Mouse (Mus musculus) testis, adult 2 months (tissue): ENCODE data around the gene Fgg. TPM values are rescaled to one million over a fixed set of nuclear protein-coding genes. Genes with fewer than 3 reads are reported as not detected.

ENCODE experiments used
- H3K27ac ChIP-seq: fragments of 200-500 bp; 2 replicates; pipeline ENCODE4 v1.5.1; 2012; ENCODE audit warnings: low read depth, low read length; ENCODE audit not compliant: control insufficient read depth, insufficient read depth
- H3K27me3 ChIP-seq: fragments of 200-500 bp; 2 replicates; pipeline ENCODE4 v1.6.1; 2012; ENCODE audit warnings: mild to moderate bottlenecking, low read length, moderate library complexity; ENCODE audit not compliant: control insufficient read depth, insufficient read depth
- H3K36me3 ChIP-seq: fragments of 200-500 bp; 2 replicates; pipeline ENCODE4 v1.6.1; 2012; ENCODE audit warnings: mild to moderate bottlenecking, low read length; ENCODE audit not compliant: control insufficient read depth, insufficient read depth
- H3K4me1 ChIP-seq: fragments of 200-500 bp; 2 replicates; pipeline ENCODE4 v1.6.1; 2012; ENCODE audit warnings: low read length; ENCODE audit not compliant: control insufficient read depth, insufficient read depth
- H3K4me3 ChIP-seq: fragments of 200-500 bp; 2 replicates; pipeline ENCODE4 v1.5.1; 2012; ENCODE audit warnings: low read depth, mild to moderate bottlenecking, low read length, moderate library complexity, mixed read lengths; ENCODE audit not compliant: control insufficient read depth
- CTCF ChIP-seq: fragments of 200-500 bp; IDR thresholded peaks from 2 replicates; pipeline ENCODE4 v1.5.1; 2012; ENCODE audit warnings: low read depth, mild to moderate bottlenecking, inconsistent platforms, low read length, moderate library complexity; ENCODE audit not compliant: control insufficient read depth, insufficient read depth, insufficient replicate concordance
- POLR2A ChIP-seq: fragments of 200-500 bp; IDR thresholded peaks from 2 replicates; pipeline ENCODE4 v1.6.1; 2012; ENCODE audit warnings: low read depth, mild to moderate bottlenecking, inconsistent platforms, low read length, moderate library complexity; ENCODE audit not compliant: control insufficient read depth
- polyA plus RNA-seq: library from polyadenylated mRNA; depleted of rRNA; stranded (reverse); fragments of >200 nt; gene quantifications from 2 replicates; pipeline ENCODE4 v1.2.3, GENCODE M21; 2012

Gene Fgg
- polyA plus RNA-seq, 1 experiment = 0.20 TPM

DNA sequence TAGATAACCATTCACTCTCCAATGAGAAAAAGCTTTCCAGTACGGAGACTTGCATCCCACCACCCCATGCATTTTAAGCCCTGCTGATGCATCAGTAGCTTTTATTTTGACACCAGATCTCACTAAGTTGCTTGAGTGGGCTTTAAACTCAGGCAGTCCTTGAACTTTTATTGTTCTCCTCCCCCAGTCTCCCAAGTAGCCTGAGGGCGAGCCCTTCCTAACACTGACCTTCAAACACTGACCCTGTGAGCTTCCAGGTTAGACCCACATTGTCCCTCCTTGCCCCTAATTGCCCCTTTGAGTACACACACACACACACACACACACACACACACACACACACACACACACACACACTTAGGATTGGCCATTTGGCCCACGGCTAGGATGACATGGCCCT lies 10.9 kb upstream of the Fgg start:
- TF ChIP-seq POLR2A = no peak
- no peak for TF ChIP-seq CTCF
- Histone ChIP-seq H3K27me3 (no peaks in the 10 kb centered on the region), H3K27ac (no peak overlapping the region), H3K36me3 (no peaks in the 10 kb centered on the region), H3K4me1 (peaks cover 6% of the 10 kb centered on the region), H3K4me3 (no peak overlapping the region)

DNA sequence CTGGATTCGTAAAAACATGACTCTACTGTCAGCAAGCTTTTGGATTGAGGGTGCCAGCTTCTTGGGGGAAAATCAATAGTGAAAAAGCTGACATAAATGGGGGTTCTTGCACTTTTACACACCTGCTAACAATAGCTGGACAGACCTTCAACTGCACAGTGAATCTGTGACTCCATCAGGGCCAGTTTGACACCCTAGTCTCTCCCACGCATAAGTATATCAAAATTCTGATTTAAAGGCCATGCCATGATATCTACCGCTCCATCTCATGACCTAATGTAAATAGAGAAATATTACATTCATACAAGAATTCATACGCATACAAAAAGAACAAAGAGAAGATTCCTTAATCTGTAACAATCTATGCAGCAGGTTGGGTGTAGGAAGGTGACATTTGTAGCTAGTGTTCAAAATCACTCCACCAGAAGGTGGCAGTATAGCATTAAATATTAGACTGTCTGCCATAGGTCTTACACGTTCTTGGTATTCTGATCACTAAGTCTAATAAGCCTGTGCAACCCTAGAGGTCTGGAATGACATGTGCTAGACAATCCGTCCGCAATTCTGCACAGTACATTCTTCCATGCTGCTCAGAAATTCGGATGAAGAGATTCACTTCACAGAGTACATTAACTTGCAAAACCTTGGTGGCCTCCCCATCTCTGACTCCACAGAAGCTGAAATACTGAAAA lies 8.6 kb upstream of the Fgg start:
- Histone ChIP-seq H3K36me3 (no peaks in the 10 kb centered on the region), H3K4me3 (no peak overlapping the region), H3K4me1 (peaks cover 6% of the 10 kb centered on the region), H3K27me3 (no peaks in the 10 kb centered on the region), H3K27ac (no peak overlapping the region)
- no peak for TF ChIP-seq CTCF
- TF ChIP-seq POLR2A = no peak

DNA sequence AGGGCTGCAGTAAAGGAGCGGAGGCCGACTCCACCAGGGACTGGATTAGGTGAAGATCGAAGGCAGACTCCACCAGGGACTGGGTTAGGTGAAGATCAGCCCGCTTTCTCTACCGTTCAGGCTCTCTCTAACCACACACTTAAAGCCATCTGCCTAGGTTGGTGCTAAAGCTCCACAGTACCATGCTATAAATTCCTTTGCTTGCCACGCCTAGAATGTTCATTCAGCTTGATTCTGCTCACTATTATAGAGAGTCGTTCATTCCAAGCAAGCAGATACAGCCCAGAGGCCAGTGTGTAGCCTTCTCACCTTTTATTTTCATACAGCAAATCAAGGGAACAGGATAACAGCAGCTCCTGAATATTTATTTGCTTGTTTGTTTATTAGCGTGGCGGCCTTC lies 7.5 kb upstream of the Fgg start:
- H3K4me3 ChIP-seq = no peak overlapping the region
- TF ChIP-seq CTCF (no peak), POLR2A (no peak)
- H3K4me1 ChIP-seq = peaks cover 6% of the 10 kb centered on the region
- H3K36me3 ChIP-seq = no peaks in the 10 kb centered on the region
- no peak overlapping the region for H3K27ac ChIP-seq
- no peaks in the 10 kb centered on the region for H3K27me3 ChIP-seq

DNA sequence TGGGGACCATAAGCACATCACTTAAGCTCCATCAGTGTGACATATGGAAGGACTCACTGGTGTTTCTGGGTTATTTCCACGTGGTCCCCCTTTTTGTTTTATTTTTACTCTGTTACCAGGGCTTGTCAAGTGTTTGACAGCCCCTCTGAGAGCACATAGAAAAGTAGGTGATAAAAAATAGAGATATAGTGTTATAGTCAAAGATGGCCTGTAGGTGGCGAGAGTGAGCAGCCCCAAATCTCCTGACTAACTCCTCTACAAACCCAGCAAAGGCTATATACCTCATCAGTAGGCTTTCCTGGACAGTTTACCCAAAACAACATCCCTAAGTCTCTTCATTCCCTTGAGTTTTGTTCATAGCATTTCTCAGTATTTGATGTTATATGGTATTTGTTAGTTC lies 5.3 kb upstream of the Fgg start:
- Histone ChIP-seq H3K36me3 (no peaks in the 10 kb centered on the region), H3K27me3 (no peaks in the 10 kb centered on the region), H3K4me3 (no peak overlapping the region), H3K27ac (no peak overlapping the region), H3K4me1 (no peaks in the 10 kb centered on the region)
- TF ChIP-seq CTCF (peak; percentile 14; the same call in 1 of the 2 replicates), POLR2A (no peak)

DNA sequence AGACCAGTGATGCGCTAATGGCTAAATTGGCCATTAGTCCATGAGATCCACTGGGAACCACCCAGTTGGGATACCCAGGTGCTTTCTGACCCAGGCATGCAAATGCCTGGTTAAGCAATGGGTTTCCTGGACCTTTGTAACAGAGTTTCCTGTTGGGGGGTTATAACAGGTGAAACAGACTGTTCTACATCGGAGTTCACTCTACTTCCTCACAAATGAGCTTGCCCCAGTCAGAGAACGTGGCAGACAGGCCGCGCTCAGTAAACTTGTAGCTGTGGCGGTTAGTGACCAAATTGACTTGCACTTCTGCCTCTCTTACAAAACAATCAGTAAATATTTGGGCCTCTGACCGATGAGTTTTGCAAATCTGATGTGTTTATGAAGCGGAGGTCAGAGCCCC lies 4.5 kb upstream of the Fgg start:
- Histone ChIP-seq H3K4me1 (no peaks in the 10 kb centered on the region), H3K27ac (no peak overlapping the region), H3K4me3 (no peak overlapping the region), H3K27me3 (no peaks in the 10 kb centered on the region), H3K36me3 (no peaks in the 10 kb centered on the region)
- no peak for TF ChIP-seq CTCF
- no peak for TF ChIP-seq POLR2A

DNA sequence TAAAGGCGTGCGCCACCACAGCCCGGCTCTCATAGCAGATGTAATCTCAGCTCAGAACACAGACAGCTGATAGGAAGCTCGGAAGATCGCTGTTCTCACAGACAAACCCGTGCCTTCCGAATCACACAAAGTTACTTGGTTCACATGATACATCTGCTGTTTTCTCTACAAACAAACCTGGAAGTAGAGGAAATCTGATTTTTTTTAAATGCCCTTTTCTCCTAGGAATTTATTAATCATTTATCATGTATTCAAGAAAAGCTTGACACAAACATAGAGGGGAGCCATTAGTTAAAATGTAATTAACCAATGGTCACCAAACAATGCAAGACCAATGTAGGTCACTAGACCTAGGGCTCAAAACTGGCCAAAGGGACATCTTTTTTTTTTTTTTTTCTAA lies 2.7 kb upstream of the Fgg start:
- Histone ChIP-seq H3K36me3 (no peaks in the 10 kb centered on the region), H3K27me3 (no peaks in the 10 kb centered on the region), H3K4me3 (no peak overlapping the region), H3K27ac (no peak overlapping the region), H3K4me1 (no peaks in the 10 kb centered on the region)
- no peak for TF ChIP-seq CTCF

DNA sequence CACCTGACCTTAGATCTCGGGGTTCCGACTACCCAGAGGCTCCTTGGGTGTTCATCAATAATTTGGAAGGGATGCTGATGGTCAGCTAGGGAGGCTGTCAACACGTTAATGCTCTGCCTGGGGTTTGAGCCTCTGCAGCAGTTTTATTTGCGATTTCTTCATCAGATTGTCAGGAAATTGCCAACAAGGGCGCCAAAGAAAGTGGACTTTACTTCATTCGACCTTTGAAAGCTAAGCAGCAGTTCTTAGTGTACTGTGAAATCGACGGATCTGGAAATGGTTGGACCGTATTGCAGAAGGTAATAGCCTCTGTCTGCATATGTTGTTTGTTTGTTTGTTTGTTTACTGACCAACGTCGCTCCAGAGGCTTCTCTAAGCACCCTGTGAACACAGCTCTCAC lies 2.8 kb downstream of the Fgg start:
- H3K27ac ChIP-seq = no peak overlapping the region
- no peaks in the 10 kb centered on the region for H3K4me1 ChIP-seq
- no peaks in the 10 kb centered on the region for H3K36me3 ChIP-seq
- H3K4me3 ChIP-seq = no peak overlapping the region
- TF ChIP-seq CTCF (no peak), POLR2A (no peak)
- H3K27me3 ChIP-seq = no peaks in the 10 kb centered on the region

DNA sequence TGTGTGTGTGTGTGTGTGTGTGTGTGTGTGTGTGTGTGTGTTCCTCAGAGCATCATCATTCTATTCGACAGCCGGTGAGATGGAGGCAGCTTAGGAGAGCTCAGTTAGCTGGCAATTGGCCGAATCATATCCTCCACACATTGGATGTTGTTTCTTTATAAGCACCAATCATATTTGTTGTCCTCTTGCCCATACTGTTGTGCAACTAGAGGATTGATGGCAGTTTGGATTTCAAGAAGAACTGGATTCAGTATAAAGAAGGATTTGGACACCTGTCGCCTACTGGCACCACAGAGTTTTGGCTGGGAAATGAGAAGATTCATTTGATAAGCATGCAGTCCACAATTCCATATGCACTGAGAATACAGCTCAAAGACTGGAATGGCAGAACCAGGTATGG lies 3.6 kb downstream of the Fgg start:
- H3K36me3 ChIP-seq = no peaks in the 10 kb centered on the region
- H3K4me3 ChIP-seq = no peak overlapping the region
- no peaks in the 10 kb centered on the region for H3K27me3 ChIP-seq
- H3K27ac ChIP-seq = no peak overlapping the region
- no peaks in the 10 kb centered on the region for H3K4me1 ChIP-seq
- TF ChIP-seq CTCF (no peak), POLR2A (no peak)
